Mouse (Mus musculus) embryonic fibroblast, embryonic 13.5 days (primary cell): ENCODE data around the gene Ppip5k2.

Experiments
- CTCF ChIP-seq: IDR thresholded peaks from 2 replicates; pipeline ENCODE4 v1.5.1; 2011; ENCODE audit warnings: mild to moderate bottlenecking, control low read depth, low read length, moderate library complexity, borderline replicate concordance; ENCODE audit not compliant: insufficient read depth
- POLR2A ChIP-seq: IDR thresholded peaks from 2 replicates; pipeline ENCODE4 v1.6.1; 2011; ENCODE audit warnings: low read depth, mild to moderate bottlenecking, control low read depth, low read length, moderate library complexity

- TF ChIP-seq CTCF (no peak), POLR2A (no peak)
Observed at GRCm38 (mm10) chr1:97676526-97677177, 93.6 kb downstream of the Ppip5k2 start.
